In the genomic region with DNA sequence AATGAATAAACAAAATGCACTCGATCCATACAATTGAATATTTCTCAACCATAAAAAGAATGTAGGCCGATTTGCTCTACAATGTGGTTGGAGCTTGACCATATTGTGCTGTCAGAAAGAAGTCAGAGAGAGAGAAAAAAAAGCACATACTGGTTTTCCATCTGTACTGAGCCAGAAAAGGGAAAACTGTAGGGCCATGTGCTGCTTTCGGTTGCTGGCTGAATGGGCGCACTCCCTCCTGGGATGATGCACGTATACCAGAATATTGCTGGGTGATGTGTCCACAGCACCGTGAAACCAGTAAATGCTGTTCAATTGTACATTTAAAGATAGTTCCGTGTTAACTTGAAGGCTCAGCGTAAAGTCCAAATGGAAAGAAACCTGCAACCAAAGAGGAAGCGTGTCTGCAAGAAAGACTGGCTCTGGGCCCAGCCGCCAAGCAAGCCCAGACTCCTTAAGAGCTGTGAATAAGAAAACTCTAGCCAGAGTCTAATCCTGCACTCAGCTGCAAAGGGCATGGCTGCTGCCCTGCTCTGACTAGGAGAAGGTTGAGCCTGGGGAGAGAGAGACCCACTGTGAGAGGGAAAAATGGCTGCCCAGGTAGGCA, we compare ENCODE assay signal across 11 mouse cellular contexts.
DNase-seq lines count a peak whose midpoint lies in the region; ATAC-seq and TF ChIP-seq lines count a peak whose summit lies in the region.
"Had no signal": no experiment of that assay in that cellular context is flagged by ENCODE, and none has a peak within 500 bp of the region (broad histone marks: within the 10 kb centered on the region; RNA-seq: fewer than 3 reads in every experiment).

No protein-coding gene starts in this region.

- TF ChIP-seq POLR2A in bone marrow macrophage, adult 2 months (IDR thresholded peaks at IDR 0.05; ENCODE audit: borderline replicate concordance, low read depth, low read length): no peak

- peaks cover 7% of the 10 kb centered on the region for H3K9me3 ChIP-seq in embryonic facial prominence, embryonic 14.5 days (ENCODE audit: control insufficient read depth, low read length)
- H3K9me3 ChIP-seq in embryonic facial prominence, embryonic 10.5 days: peaks cover 13% of the 10 kb centered on the region
- H3K9me3 ChIP-seq in hindbrain, embryonic 13.5 days: peaks cover 6% of the 10 kb centered on the region
- peaks cover 7% of the 10 kb centered on the region; the same call in 1 of the 2 replicates for H3K9me3 ChIP-seq in midbrain, embryonic 14.5 days (ENCODE audit: control insufficient read depth, low read length)

- peak; percentile 29 for DNase-seq in embryonic facial prominence, embryonic 14.5 days (ENCODE audit: low spot score)
- no peak for DNase-seq in embryonic facial prominence, embryonic 10.5 days (ENCODE audit: low spot score)
- DNase-seq in midbrain, embryonic 14.5 days: peak; percentile 53
- DNase-seq in adrenal gland, adult 2 months: no peak
- DNase-seq in thymus, postnatal 4 days: no peak
- no peak for DNase-seq in testis, postnatal 10 days (ENCODE audit: low spot score)
- DNase-seq: kidney, postnatal 10 days had no signal

- no peaks in the 10 kb centered on the region for H3K36me3 ChIP-seq in embryonic facial prominence, embryonic 14.5 days (ENCODE audit: control insufficient read depth, insufficient read depth, low read length)
- H3K36me3 ChIP-seq in embryonic facial prominence, embryonic 10.5 days (replicated peaks): no peaks in the 10 kb centered on the region
- no peaks in the 10 kb centered on the region for H3K36me3 ChIP-seq in hindbrain, embryonic 13.5 days
- no peaks in the 10 kb centered on the region for H3K36me3 ChIP-seq in midbrain, embryonic 14.5 days (ENCODE audit: control insufficient read depth, insufficient read depth, low read length)
- H3K36me3 ChIP-seq: lung, embryonic 15.5 days had no signal

- no peak overlapping the region for H3K4me2 ChIP-seq in embryonic facial prominence, embryonic 14.5 days (ENCODE audit: low read depth, low read length)
- no peak overlapping the region for H3K4me2 ChIP-seq in hindbrain, embryonic 13.5 days
- H3K4me2 ChIP-seq in midbrain, embryonic 14.5 days (ENCODE audit: low read length): peak overlapping the region; percentile 28; the same call in 1 of the 2 replicates
- H3K4me2 ChIP-seq: lung, embryonic 15.5 days had no signal

- no peak for ATAC-seq in embryonic facial prominence, embryonic 14.5 days (ENCODE audit: low read depth)
- ATAC-seq in hindbrain, embryonic 13.5 days (ENCODE audit: low FRiP score): no peak
- ATAC-seq in midbrain, embryonic 14.5 days (ENCODE audit: low FRiP score, low TSS enrichment): no peak
- ATAC-seq: Patski had no signal

- no peak overlapping the region for H3K9ac ChIP-seq in embryonic facial prominence, embryonic 14.5 days (ENCODE audit: low read depth, low read length)
- no peak overlapping the region for H3K9ac ChIP-seq in hindbrain, embryonic 13.5 days
- no peak overlapping the region for H3K9ac ChIP-seq in midbrain, embryonic 14.5 days (replicated peaks; ENCODE audit: low read length)
- H3K9ac ChIP-seq: lung, embryonic 15.5 days had no signal

- TF ChIP-seq CTCF in bone marrow macrophage, adult 2 months (IDR thresholded peaks at IDR 0.05; ENCODE audit: low read depth, low read length): no peak

- no peak overlapping the region for H3K27ac ChIP-seq in embryonic facial prominence, embryonic 14.5 days (replicated peaks; ENCODE audit: low read depth, low read length)
- no peak overlapping the region; the same call in 1 of the 2 replicates for H3K27ac ChIP-seq in embryonic facial prominence, embryonic 10.5 days (replicated peaks)
- peak overlapping the region; percentile 61 for H3K27ac ChIP-seq in bone marrow macrophage, adult 2 months (ENCODE audit: insufficient read depth, low read depth, low read length)
- peak overlapping the region; percentile 74 for H3K27ac ChIP-seq in hindbrain, embryonic 13.5 days
- peak overlapping the region; percentile 78 for H3K27ac ChIP-seq in midbrain, embryonic 14.5 days (replicated peaks; ENCODE audit: low read depth, low read length)
- H3K27ac ChIP-seq: lung, embryonic 15.5 days had no signal

- no peaks in the 10 kb centered on the region for H3K27me3 ChIP-seq in embryonic facial prominence, embryonic 14.5 days (replicated peaks; ENCODE audit: control insufficient read depth, insufficient read depth, low read length)
- H3K27me3 ChIP-seq in embryonic facial prominence, embryonic 10.5 days (replicated peaks; ENCODE audit: low read depth, poor library complexity, severe bottlenecking): 0 out of 2 replicates have a peak, but pooled peaks cover 8% of the 10 kb centered on the region
- 0 out of 2 replicates have a peak, but pooled peaks cover 8% of the 10 kb centered on the region for H3K27me3 ChIP-seq in hindbrain, embryonic 13.5 days
- no peaks in the 10 kb centered on the region for H3K27me3 ChIP-seq in midbrain, embryonic 14.5 days (ENCODE audit: control insufficient read depth, insufficient read depth, low read length)
- H3K27me3 ChIP-seq: lung, embryonic 15.5 days; Patski had no signal

- H3K4me3 ChIP-seq in embryonic facial prominence, embryonic 14.5 days (ENCODE audit: low read depth, low read length): no peak overlapping the region
- H3K4me3 ChIP-seq in embryonic facial prominence, embryonic 10.5 days: no peak overlapping the region
- no peak overlapping the region for H3K4me3 ChIP-seq in bone marrow macrophage, adult 2 months (ENCODE audit: insufficient read depth, low read length)
- H3K4me3 ChIP-seq in hindbrain, embryonic 13.5 days: no peak overlapping the region
- H3K4me3 ChIP-seq in midbrain, embryonic 14.5 days (replicated peaks; ENCODE audit: low read depth, low read length): no peak overlapping the region
- H3K4me3 ChIP-seq: lung, embryonic 15.5 days had no signal

- 79% methylated on average over 10 of the region's 10 CpGs for WGBS in embryonic facial prominence, embryonic 14.5 days
- WGBS in embryonic facial prominence, embryonic 10.5 days: 84% methylated on average over 10 of the region's 10 CpGs
- WGBS in hindbrain, embryonic 13.5 days: 62% methylated on average over 10 of the region's 10 CpGs
- 50% methylated on average over 10 of the region's 10 CpGs for WGBS in midbrain, embryonic 14.5 days

- H3K4me1 ChIP-seq in embryonic facial prominence, embryonic 14.5 days (ENCODE audit: control insufficient read depth, insufficient read depth, low read length): no peaks in the 10 kb centered on the region
- peaks cover 17% of the 10 kb centered on the region for H3K4me1 ChIP-seq in embryonic facial prominence, embryonic 10.5 days
- no peaks in the 10 kb centered on the region for H3K4me1 ChIP-seq in bone marrow macrophage, adult 2 months (ENCODE audit: control insufficient read depth, insufficient read depth, low read length)
- peaks cover 45% of the 10 kb centered on the region for H3K4me1 ChIP-seq in hindbrain, embryonic 13.5 days (replicated peaks)
- peaks cover 36% of the 10 kb centered on the region for H3K4me1 ChIP-seq in midbrain, embryonic 14.5 days (ENCODE audit: control insufficient read depth, insufficient read depth, low read length)
- H3K4me1 ChIP-seq: lung, embryonic 15.5 days had no signal

Comparison
In these comparisons a context has a peak if more than half of its experiments do, and no peak if none do; other contexts are left out.
1. DNase-seq: peak in embryonic facial prominence, embryonic 14.5 days (single experiment) and midbrain, embryonic 14.5 days (single experiment); none in embryonic facial prominence, embryonic 10.5 days (single experiment), adrenal gland, adult 2 months (single experiment), thymus, postnatal 4 days (single experiment) and testis, postnatal 10 days (single experiment).
2. H3K27ac ChIP-seq: peak in bone marrow macrophage, adult 2 months (single experiment), hindbrain, embryonic 13.5 days (single experiment) and midbrain, embryonic 14.5 days (single experiment); none in embryonic facial prominence, embryonic 14.5 days (single experiment) and embryonic facial prominence, embryonic 10.5 days (single experiment).